Mouse (Mus musculus) G1E-ER4 (cell line): ENCODE results near the gene M1ap. TPM values are rescaled to one million over a fixed set of nuclear protein-coding genes. Genes with fewer than 3 reads are reported as not detected.

ENCODE experiments used
- GATA1 ChIP-seq: IDR thresholded peaks from one replicate; pipeline ENCODE4 v1.8.0; 2012; ENCODE audit warnings: low read length, inconsistent platforms
- polyA plus RNA-seq: library from polyadenylated mRNA; stranded (reverse); fragments of >175 nt; gene quantifications from 2 replicates; pipeline ENCODE4 v1.2.3, GENCODE M21; 2012

M1ap gene
- polyA plus RNA-seq, 1 experiment = 2.1 TPM

GRCm38 (mm10) chr6:83065995-83066394 lies 119.3 kb downstream of the M1ap start:
- no peak for TF ChIP-seq GATA1

- no peak for TF ChIP-seq GATA1
These were observed 119.7 kb downstream of the M1ap start for GRCm38 (mm10) chr6:83066441-83066840.

- TF ChIP-seq GATA1 = no peak
These were observed 121.5 kb downstream of the M1ap start for GRCm38 (mm10) chr6:83068221-83068620.

GRCm38 (mm10) chr6:83068706-83069487 lies 122.2 kb downstream of the M1ap start:
- TF ChIP-seq GATA1 = no peak

GRCm38 (mm10) chr6:83069488-83070246 lies 123.0 kb downstream of the M1ap start:
- no peak for TF ChIP-seq GATA1

- no peak for TF ChIP-seq GATA1
These were observed 123.4 kb downstream of the M1ap start, which contains the start of gene Tlx2 for GRCm38 (mm10) chr6:83070247-83070310. TSS of gene Tlx2 (minus strand) at chr6:83070293.

GRCm38 (mm10) chr6:83070311-83071219 lies 123.9 kb downstream of the M1ap start:
- no peak for TF ChIP-seq GATA1

- no peak for TF ChIP-seq GATA1
These were observed 124.5 kb downstream of the M1ap start for GRCm38 (mm10) chr6:83071220-83071619.

- no peak for TF ChIP-seq GATA1
These were observed 128.3 kb downstream of the M1ap start for GRCm38 (mm10) chr6:83074979-83075378.

GRCm38 (mm10) chr6:83077630-83078323 lies 131.1 kb downstream of the M1ap start, which contains the start of gene Pcgf1:
TSS of gene Pcgf1 (plus strand) at chr6:83077869.
- TF ChIP-seq GATA1 = no peak

GRCm38 (mm10) chr6:83078324-83078858 lies 131.7 kb downstream of the M1ap start:
- TF ChIP-seq GATA1 = no peak

Other genes starting within 250 kb of the M1ap start
- gene Pole4, start 241.5 kb upstream of the M1ap start, polyA plus RNA-seq = 61.1 and 83.3 TPM in 2 replicates
- 13.1 and 14.6 TPM in 2 replicates for gene Hk2, start 172.4 kb upstream of the M1ap start, polyA plus RNA-seq
- not detected in 2 replicates for gene Sema4f, start 7.1 kb upstream of the M1ap start, polyA plus RNA-seq
- 128 and 144 TPM in 2 replicates for gene Dok1, start 86.6 kb downstream of the M1ap start, polyA plus RNA-seq
- 0.30 and 0.32 TPM in 2 replicates for gene Loxl3, start 87.3 kb downstream of the M1ap start, polyA plus RNA-seq
- gene Aup1, start 107.6 kb downstream of the M1ap start, polyA plus RNA-seq = 1,009 and 1,196 TPM in 2 replicates
- 86.7 and 110 TPM in 2 replicates for gene Htra2, start 108.4 kb downstream of the M1ap start, polyA plus RNA-seq
- gene Dqx1, start 110.9 kb downstream of the M1ap start, polyA plus RNA-seq = 0.85 and 1.5 TPM in 2 replicates
- not detected in 2 replicates for gene Tlx2, start 123.4 kb downstream of the M1ap start, polyA plus RNA-seq
- 8.6 and 10.8 TPM in 2 replicates for gene Pcgf1, start 131.0 kb downstream of the M1ap start, polyA plus RNA-seq
- 0.10 and 0.13 TPM in 2 replicates for gene Lbx2, start 139.5 kb downstream of the M1ap start, polyA plus RNA-seq
- gene Ccdc142, start 154.7 kb downstream of the M1ap start, polyA plus RNA-seq = 12.9 and 13.9 TPM in 2 replicates
- gene Gm42688, start 154.7 kb downstream of the M1ap start, polyA plus RNA-seq = 5.2 and 7.2 TPM in 2 replicates
- gene Mrpl53, start 162.1 kb downstream of the M1ap start, polyA plus RNA-seq = 69.5 and 81.4 TPM in 2 replicates
- 163 and 176 TPM in 2 replicates for gene Mogs, start 168.6 kb downstream of the M1ap start, polyA plus RNA-seq
- 47.0 and 70.0 TPM in 2 replicates for gene Wbp1, start 174.7 kb downstream of the M1ap start, polyA plus RNA-seq
- gene Ino80b, start 178.5 kb downstream of the M1ap start, polyA plus RNA-seq = 158 and 217 TPM in 2 replicates
- gene Rtkn, start 188.6 kb downstream of the M1ap start, polyA plus RNA-seq = 13.1 and 20.1 TPM in 2 replicates
- gene Wdr54, start 209.5 kb downstream of the M1ap start, polyA plus RNA-seq = not detected in 2 replicates
- not detected in 2 replicates for gene 1700003E16Rik, start 209.5 kb downstream of the M1ap start, polyA plus RNA-seq
- 307 and 323 TPM in 2 replicates for gene Dctn1, start 219.0 kb downstream of the M1ap start, polyA plus RNA-seq